34 mouse cellular contexts compared by ENCODE assay signal in genomic region chr3:16047288-16047687, GRCm38 (mm10). TPM values are rescaled to one million over a fixed set of nuclear protein-coding genes. Genes with fewer than 3 reads are reported as not detected.
A peak's percentile ranks its signal among the peaks of the same experiment; 100 is the strongest.
DNase-seq lines count a peak whose midpoint lies in the region; ATAC-seq and TF ChIP-seq lines count a peak whose summit lies in the region.
"Had no signal": no experiment of that assay in that cellular context is flagged by ENCODE, and none has a peak within 500 bp of the region (broad histone marks: within the 10 kb centered on the region; RNA-seq: fewer than 3 reads in every experiment).

No protein-coding gene starts in this region.

- no peak for ATAC-seq in heart, postnatal 0 days (ENCODE audit: insufficient read depth, low read depth)
- no peak for ATAC-seq in heart, embryonic 12.5 days (ENCODE audit: insufficient number of reproducible peaks, low FRiP score)
- ATAC-seq in lung, embryonic 14.5 days (ENCODE audit: insufficient read depth): no peak
- ATAC-seq: forebrain, postnatal 0 days; inflammation-experienced regulatory T-cells, adult 6 months had no signal

- 42% methylated on average over 4 of the region's 4 CpGs for WGBS in heart, postnatal 0 days
- WGBS in heart, embryonic 12.5 days: 47% methylated on average over 4 of the region's 4 CpGs
- 51% methylated on average over 4 of the region's 4 CpGs for WGBS in lung, embryonic 14.5 days

- H3K36me3 ChIP-seq in heart, postnatal 0 days (replicated peaks; ENCODE audit: control insufficient read depth, insufficient read depth, low read length): no peaks in the 10 kb centered on the region
- H3K36me3 ChIP-seq in heart, embryonic 12.5 days: no peaks in the 10 kb centered on the region
- H3K36me3 ChIP-seq in lung, embryonic 14.5 days (ENCODE audit: insufficient read depth): no peaks in the 10 kb centered on the region
- no peaks in the 10 kb centered on the region for H3K36me3 ChIP-seq in ES-E14 (ENCODE audit: control insufficient read depth, insufficient read depth, low read length, poor library complexity, severe bottlenecking)
- H3K36me3 ChIP-seq: embryonic facial prominence, embryonic 13.5 days; limb, embryonic 13.5 days; midbrain, embryonic 12.5 days had no signal

- peak; percentile 16 for TF ChIP-seq CTCF in heart, postnatal 0 days (IDR thresholded peaks at IDR 0.05; ENCODE audit: low read depth)
- no peak for TF ChIP-seq CTCF in lung, embryonic 14.5 days (IDR thresholded peaks at IDR 0.05; ENCODE audit: low read depth)

- DNase-seq in heart, postnatal 0 days (ENCODE audit: low spot score): no peak
- DNase-seq in lung, embryonic 14.5 days: peak; percentile 4
- no peak for DNase-seq in lung, postnatal 14 days
- DNase-seq in ES-E14 (ENCODE audit: low read depth, low spot score): no peak
- peak; percentile 9 for DNase-seq in retina, postnatal 1 day
- no peak for DNase-seq in thymus, adult 18-20 months
- no peak for DNase-seq in gastrocnemius, postnatal 4 days (ENCODE audit: low spot score in 2 of 2)
- DNase-seq: adrenal gland, postnatal 10 days; cerebellum, adult 11-12 months; cerebellum, postnatal 10 days; forebrain, postnatal 0 days; heart, postnatal 4 days; kidney, adult 2 months; lung, postnatal 4 days; right cerebral cortex, postnatal 4 days had no signal

- no peak overlapping the region for H3K4me2 ChIP-seq in heart, postnatal 0 days (ENCODE audit: low read depth, low read length)
- no peak overlapping the region for H3K4me2 ChIP-seq in heart, embryonic 12.5 days
- no peak overlapping the region for H3K4me2 ChIP-seq in lung, embryonic 14.5 days
- H3K4me2 ChIP-seq: embryonic facial prominence, embryonic 13.5 days; hindbrain, embryonic 14.5 days; limb, embryonic 13.5 days; liver, embryonic 11.5 days; midbrain, embryonic 12.5 days had no signal

- no peak overlapping the region for H3K27ac ChIP-seq in heart, postnatal 0 days (ENCODE audit: low read depth)
- no peak overlapping the region for H3K27ac ChIP-seq in heart, embryonic 12.5 days (ENCODE audit: poor library complexity, severe bottlenecking)
- H3K27ac ChIP-seq in lung, embryonic 14.5 days (ENCODE audit: low read depth): no peak overlapping the region
- no peak overlapping the region for H3K27ac ChIP-seq in ES-E14 (ENCODE audit: insufficient read depth, low read depth, low read length, poor library complexity, severe bottlenecking)
- H3K27ac ChIP-seq: embryonic facial prominence, embryonic 13.5 days; hindbrain, embryonic 14.5 days; limb, embryonic 13.5 days; midbrain, embryonic 12.5 days had no signal

- no peak overlapping the region for H3K9ac ChIP-seq in heart, postnatal 0 days (replicated peaks; ENCODE audit: low read depth, low read length)
- no peak overlapping the region for H3K9ac ChIP-seq in heart, embryonic 12.5 days
- no peak overlapping the region for H3K9ac ChIP-seq in lung, embryonic 14.5 days
- H3K9ac ChIP-seq in ES-E14 (ENCODE audit: insufficient read depth, low read depth, low read length, poor library complexity, severe bottlenecking): no peak overlapping the region
- H3K9ac ChIP-seq: embryonic facial prominence, embryonic 13.5 days; forebrain, postnatal 0 days; hindbrain, embryonic 14.5 days; limb, embryonic 13.5 days; midbrain, embryonic 12.5 days had no signal

- H3K27me3 ChIP-seq in heart, postnatal 0 days (ENCODE audit: control insufficient read depth, insufficient read depth, low read length): no peaks in the 10 kb centered on the region
- H3K27me3 ChIP-seq in heart, embryonic 12.5 days (replicated peaks): no peaks in the 10 kb centered on the region
- no peaks in the 10 kb centered on the region for H3K27me3 ChIP-seq in lung, embryonic 14.5 days (ENCODE audit: insufficient read depth, low read length)
- H3K27me3 ChIP-seq: embryonic facial prominence, embryonic 13.5 days; limb, embryonic 13.5 days; megakaryocyte, embryonic 14.5 days; midbrain, embryonic 12.5 days had no signal

- H3K4me1 ChIP-seq in heart, postnatal 0 days (ENCODE audit: control insufficient read depth, insufficient read depth): no peaks in the 10 kb centered on the region
- no peaks in the 10 kb centered on the region for H3K4me1 ChIP-seq in heart, embryonic 12.5 days (replicated peaks)
- H3K4me1 ChIP-seq in lung, embryonic 14.5 days (ENCODE audit: insufficient read depth): no peaks in the 10 kb centered on the region
- H3K4me1 ChIP-seq in ES-E14 (ENCODE audit: control insufficient read depth in 2 of 2, insufficient read depth in 2 of 2, low read length in 2 of 2, poor library complexity in 1 of 2): no peaks in the 10 kb centered on the region
- H3K4me1 ChIP-seq: embryonic facial prominence, embryonic 13.5 days; limb, embryonic 13.5 days; megakaryocyte, embryonic 14.5 days; midbrain, embryonic 12.5 days had no signal

- H3K4me3 ChIP-seq in heart, postnatal 0 days (ENCODE audit: low read depth, low read length): no peak overlapping the region
- no peak overlapping the region for H3K4me3 ChIP-seq in heart, embryonic 12.5 days
- H3K4me3 ChIP-seq in lung, embryonic 14.5 days (ENCODE audit: low read depth, low read length): no peak overlapping the region
- no peak overlapping the region for H3K4me3 ChIP-seq in ES-E14 (ENCODE audit: insufficient read depth in 1 of 2, low read depth in 1 of 2, low read length in 2 of 2, poor library complexity in 1 of 2, severe bottlenecking in 1 of 2)
- H3K4me3 ChIP-seq: embryonic facial prominence, embryonic 13.5 days; limb, embryonic 13.5 days; megakaryocyte, embryonic 14.5 days; midbrain, embryonic 12.5 days had no signal

- H3K9me3 ChIP-seq in heart, postnatal 0 days (replicated peaks; ENCODE audit: control insufficient read depth, low read length): no peaks in the 10 kb centered on the region
- 0 out of 2 replicates have a peak, but pooled peaks cover 4% of the 10 kb centered on the region for H3K9me3 ChIP-seq in heart, embryonic 12.5 days (replicated peaks)
- no peaks in the 10 kb centered on the region for H3K9me3 ChIP-seq in lung, embryonic 14.5 days (ENCODE audit: low read depth, low read length)
- H3K9me3 ChIP-seq in ES-E14 (ENCODE audit: control insufficient read depth, insufficient read depth, low read depth, low read length): no peaks in the 10 kb centered on the region
- H3K9me3 ChIP-seq: embryonic facial prominence, embryonic 13.5 days; limb, embryonic 13.5 days; midbrain, embryonic 12.5 days had no signal

- in situ Hi-C loops in ES-E14 (cut with MboI; ENCODE audit: low sequenced_read_pairs in 2 of 2, unreplicated experiment in 2 of 2): loop anchor here (25.0 kb wide), 1 partner anchor 785 kb away; no protein-coding TSS in a partner anchor

- TF ChIP-seq EP300 in heart, postnatal 0 days (IDR thresholded peaks at IDR 0.05; ENCODE audit: low read depth): no peak

TF ChIP-seq in ES-E14, 5 proteins besides CTCF, POLR2A, EP300 and RAD21:
- TF ChIP-seq ZC3H11A (IDR thresholded peaks at IDR 0.05; ENCODE audit: borderline replicate concordance, low read depth, low read length): 0 out of 2 replicates have a peak, but pooled peaks have one; percentile 3
- TF ChIP-seq ZNF384 (IDR thresholded peaks at IDR 0.05; ENCODE audit: low read depth, low read length): no peak

RNA-seq across cellular contexts. Expression of gene Gm5150, which starts 41.1 kb away (rescaled TPM):
- total RNA-seq in heart, postnatal 0 days (2014; rRNA removed; ENCODE audit: low replicate concordance): not detected in 2 replicates
- 0.12 TPM in 1 of 2 replicates, not detected in the other for polyA plus RNA-seq in heart, postnatal 0 days (2015; fragmentation: Nextera tagmentation; extraction: Ambion mirVana)
- polyA plus RNA-seq in heart, embryonic 12.5 days (2016; fragmentation: Nextera tagmentation; extraction: Ambion mirVana): not detected in 2 replicates
- polyA plus RNA-seq in lung, embryonic 14.5 days (2014; fragmentation: Nextera tagmentation; extraction: Ambion mirVana): not detected in 2 replicates
- total RNA-seq in ES-E14 (2012; rRNA removed): not detected in 2 replicates
- not detected for total RNA-seq in gastrocnemius, postnatal 4 days (2021)
- total RNA-seq: common myeloid progenitor, adult 5-6 weeks; forebrain, postnatal 0 days; gastrocnemius, adult 8-10 months; granulocyte monocyte progenitor cell, adult 5-6 weeks; heart, postnatal 4 days; layer of hippocampus, postnatal 10 days; left cerebral cortex, adult 18-20 months; left cerebral cortex, postnatal 14 days had no signal
- polyA plus RNA-seq: embryonic facial prominence, embryonic 13.5 days; forebrain, embryonic 11.5 days; forebrain, postnatal 0 days; heart, embryonic 16.5 days; hindbrain, embryonic 14.5 days; kidney, adult 2 months; kidney, embryonic 16.5 days; limb, embryonic 13.5 days; lung, embryonic 16.5 days; midbrain, embryonic 12.5 days; neural tube, embryonic 11.5 days had no signal

Comparison
In these comparisons a context has a peak if more than half of its experiments do, and no peak if none do; other contexts are left out.
1. DNase-seq: peak in lung, embryonic 14.5 days (single experiment) and retina, postnatal 1 day (single experiment); none in heart, postnatal 0 days (single experiment), lung, postnatal 14 days (single experiment), ES-E14 (single experiment), thymus, adult 18-20 months (0 of 2) and gastrocnemius, postnatal 4 days (0 of 2).